Mouse (Mus musculus) adrenal gland (tissue): ENCODE results near the gene Arl6ip5.

Experiments
- intact Hi-C: fragments of 180-260 bp; cut with DNase I; formaldehyde crosslinking; loops from one replicate; pipeline ENCODE4 v1.15.1; 2025
- long read RNA-seq, 2 experiments: library from polyadenylated mRNA; unstranded; transcript quantifications; one replicate each; pipeline ENCODE4 v2.0.0; 2020; ENCODE audit warnings: borderline replicate concordance in 1 of 2; ENCODE audit not compliant: insufficient replicate concordance in 1 of 2

Arl6ip5 gene
- long read RNA-seq, experiment 1, transcript Arl6ip5-201 (3 exons, 1,442 nt) = major isoform, 22 of 23 reads
- long read RNA-seq, experiment 1, partial matches to known transcripts = 1 of 23 reads
- long read RNA-seq, experiment 1, other reads (novel, unspliced or antisense) = 0 of 23 reads
- long read RNA-seq, experiment 2, transcript Arl6ip5-201 (3 exons, 1,442 nt) = major isoform, 12 of 14 reads
- long read RNA-seq, experiment 2, partial matches to known transcripts = 0 of 14 reads
- long read RNA-seq, experiment 2, other reads (novel, unspliced or antisense) = 2 of 14 reads

DNA sequence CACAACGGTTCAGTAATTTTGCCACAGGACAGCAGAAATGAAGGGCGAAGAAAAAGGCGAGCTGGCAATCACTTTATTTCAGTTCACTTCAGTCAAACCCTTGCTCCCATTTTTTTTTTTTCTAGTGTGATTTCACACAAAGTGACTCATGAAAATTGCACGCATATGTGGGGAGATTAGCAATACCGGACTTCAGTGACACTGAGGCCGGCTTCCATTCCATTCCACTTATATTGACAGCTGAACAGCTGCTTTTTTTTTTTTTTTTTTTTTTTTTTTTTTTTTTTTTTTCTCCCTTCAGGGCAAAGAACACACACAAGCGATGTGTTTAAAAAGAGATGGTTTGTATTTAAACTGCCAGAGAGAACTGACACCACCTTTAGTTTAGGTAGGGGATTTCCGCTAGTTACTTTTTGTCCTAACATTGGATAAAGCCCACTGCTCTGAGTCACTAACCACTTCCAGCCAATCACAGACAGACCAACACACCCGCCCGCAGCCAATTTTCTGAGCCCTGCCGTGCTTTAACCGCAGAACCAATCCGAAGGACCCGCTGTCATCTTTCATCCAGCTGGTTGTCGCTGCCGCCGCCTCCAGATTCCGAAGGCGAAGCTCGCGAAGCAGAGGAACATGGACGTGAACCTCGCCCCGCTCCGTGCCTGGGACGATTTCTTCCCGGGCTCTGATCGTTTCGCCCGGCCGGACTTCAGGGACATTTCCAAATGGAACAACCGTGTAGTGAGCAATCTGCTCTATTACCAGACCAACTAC, at the start of gene Arl6ip5:
Gene Arl6ip5, plus strand, starts transcription at position 499 of the 771 bp plus-strand sequence.
- intact Hi-C loops = no loop called here

DNA sequence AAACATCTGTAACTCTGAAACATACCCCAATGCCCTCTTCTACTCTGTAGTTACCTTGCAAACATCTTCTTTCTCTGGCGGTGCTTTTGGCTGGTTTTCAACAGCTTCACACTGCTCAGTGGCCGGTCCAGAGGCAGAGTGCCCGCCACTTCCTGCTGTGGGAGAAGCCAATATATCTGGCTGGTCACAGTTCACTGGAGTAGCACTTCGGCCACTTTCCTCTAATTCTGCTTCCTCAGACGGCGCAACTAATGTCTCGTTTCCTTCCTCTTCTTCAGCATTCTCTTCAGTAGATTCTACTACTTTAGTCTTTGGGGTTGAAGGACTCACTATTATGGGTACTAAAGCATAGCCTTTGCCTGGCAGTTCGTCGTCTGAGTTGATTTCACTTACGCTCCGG, 34.8 kb upstream of the Arl6ip5 start:
- intact Hi-C loops = no loop called here

DNA sequence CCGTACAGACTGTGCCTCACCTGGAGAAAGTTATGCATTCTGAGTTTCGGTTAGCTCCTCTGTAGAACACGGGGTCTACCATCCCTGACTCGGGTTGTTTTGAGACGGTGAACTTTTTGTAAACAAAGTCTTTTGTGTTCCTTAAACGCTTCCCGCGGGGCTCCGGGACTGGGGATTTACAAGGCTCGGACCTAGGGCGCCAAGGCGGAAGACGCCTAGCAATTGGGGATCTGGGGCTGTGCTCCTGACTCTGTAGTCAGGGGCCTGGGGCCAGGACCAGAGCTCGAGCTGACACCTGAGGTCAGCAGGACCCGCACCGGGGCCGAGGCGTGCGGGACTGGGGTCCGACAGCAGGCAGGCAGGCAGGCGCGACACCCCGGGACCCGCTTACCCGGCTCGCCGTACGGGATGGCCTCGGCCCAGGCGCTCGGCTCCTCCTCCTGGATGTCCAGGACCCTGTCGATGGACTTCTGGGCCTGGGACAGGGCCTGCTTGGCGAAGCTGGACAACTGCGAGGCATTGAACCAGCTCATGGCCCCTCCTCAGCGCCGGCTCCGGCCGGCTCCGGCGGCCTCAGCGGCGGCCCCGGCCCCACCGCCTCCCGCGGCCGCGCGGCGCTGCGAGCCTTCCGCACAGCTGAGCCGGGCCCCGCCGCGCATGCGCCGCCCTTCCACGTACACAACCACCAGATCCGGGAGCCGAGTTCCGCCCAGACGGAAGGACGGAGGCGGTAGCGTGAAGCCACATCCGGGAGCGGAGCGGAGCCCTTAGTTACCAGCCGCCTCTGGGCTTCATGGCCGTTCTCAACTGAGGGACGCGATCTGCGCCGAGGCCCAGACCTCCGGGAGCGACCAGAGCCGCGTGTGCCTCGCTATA, 31.8 kb upstream of the Arl6ip5 start, which contains the start of gene Tmf1:
Gene Tmf1, minus strand, starts transcription at position 632 of the 876 bp plus-strand sequence.
- intact Hi-C loops = no loop called here

DNA sequence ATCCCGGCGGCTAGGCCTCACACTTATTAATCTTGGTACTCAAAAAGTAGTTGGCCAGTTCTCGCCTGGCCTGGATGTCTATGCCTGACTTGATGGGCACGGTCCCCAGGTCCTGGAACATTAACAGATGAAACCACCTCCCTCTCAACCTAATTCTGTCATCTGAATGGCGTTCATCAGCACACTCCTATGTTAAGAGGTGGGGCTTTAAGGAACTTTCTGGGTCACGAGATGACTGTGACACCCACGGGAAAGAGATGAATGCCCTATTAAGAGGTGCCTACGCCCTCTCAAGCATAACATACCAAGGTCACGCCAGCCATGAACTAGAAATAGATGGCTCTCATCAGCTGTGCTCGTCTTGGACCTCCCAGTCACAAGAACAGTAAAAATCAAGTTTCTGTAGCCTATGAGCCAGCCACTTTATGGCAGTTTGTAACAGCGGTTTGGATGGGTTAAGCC, 31.1 kb upstream of the Arl6ip5 start:
- intact Hi-C loops = no loop called here

DNA sequence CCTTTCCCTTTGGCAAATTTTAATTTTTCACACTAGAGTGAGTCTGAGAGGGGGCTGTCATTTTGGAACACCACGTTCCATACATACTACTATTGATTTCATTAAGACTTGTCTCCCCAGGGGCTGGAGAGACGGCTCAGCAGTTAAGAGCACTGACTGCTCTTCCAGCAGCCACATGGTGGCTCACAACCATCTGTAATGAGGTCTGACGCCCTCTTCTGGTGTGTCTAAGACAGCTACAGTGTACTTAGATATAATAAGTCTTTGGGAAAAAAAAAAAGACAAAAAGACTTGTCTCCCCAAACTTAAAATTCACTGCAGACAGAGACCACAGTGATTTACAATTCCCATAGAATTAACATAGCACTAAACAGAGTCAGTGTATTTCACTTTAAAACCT, 10.1 kb upstream of the Arl6ip5 start:
- intact Hi-C loops = no loop called here

DNA sequence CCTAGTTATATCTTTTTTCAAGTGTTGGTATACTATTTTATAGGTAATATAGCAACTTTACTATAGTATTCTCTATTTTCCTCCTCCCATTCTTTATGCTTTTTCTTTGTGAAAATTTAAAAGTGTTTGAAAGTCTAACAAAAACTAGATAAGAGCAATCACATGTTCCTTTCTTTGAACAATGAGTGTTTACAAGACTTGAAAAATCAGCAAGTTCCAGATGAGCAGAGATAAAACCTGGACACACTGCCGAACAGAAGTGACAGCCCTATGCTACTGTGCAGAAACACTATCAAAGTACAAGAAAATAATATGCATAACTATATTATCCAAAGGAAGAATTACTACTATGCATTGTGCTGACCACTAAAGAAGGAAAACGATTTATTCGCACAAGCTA, 8.0 kb upstream of the Arl6ip5 start:
- intact Hi-C loops = no loop called here

DNA sequence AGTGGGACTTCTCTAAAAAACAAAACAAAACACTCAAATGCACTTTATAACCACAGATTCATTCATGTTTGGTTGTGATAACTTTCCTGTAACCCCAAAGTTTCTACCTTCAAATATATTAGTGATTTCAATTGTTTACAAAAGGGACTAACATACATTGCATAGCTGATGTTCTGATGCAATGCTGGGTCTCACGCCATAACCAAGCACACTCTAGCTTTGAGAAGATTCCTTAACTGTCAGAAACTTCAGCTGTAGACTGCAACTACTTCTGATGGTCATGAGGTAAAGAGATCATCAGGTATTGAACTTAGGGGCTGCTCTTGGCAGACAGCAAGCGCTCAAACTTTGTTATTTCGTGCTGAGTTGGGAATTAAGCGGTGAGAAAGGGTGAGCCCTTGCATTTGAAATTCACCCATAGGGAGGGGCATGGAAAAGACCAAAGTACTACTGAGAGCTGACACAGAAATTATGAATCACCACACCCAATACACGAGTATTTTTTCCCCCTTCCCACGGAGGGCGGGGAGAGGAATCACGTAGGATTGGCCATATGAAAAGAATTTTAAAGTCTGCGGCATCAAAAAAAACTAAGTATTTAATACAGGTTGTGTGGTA, 6.1 kb upstream of the Arl6ip5 start:
- intact Hi-C loops = no loop called here

DNA sequence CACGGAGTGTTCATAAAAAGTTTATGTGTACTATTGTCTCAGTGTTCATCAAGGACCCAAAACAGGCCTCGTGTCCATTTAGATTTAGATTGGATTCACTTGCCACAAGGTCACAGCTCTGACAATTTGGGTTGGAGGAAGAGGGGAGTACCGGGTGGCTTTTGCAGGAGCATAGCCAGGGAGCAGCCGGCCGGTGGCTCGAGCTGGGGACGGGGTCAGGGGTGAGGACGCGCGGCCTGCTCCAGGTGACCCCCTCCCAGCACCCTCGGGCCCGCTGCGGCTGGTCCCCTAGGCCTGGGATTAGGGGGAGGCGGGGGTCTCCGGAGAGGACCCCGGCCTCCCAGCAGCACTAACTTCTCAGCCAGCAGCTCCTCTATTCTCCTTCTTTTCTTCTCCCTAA, 5.5 kb upstream of the Arl6ip5 start:
- intact Hi-C loops = no loop called here

DNA sequence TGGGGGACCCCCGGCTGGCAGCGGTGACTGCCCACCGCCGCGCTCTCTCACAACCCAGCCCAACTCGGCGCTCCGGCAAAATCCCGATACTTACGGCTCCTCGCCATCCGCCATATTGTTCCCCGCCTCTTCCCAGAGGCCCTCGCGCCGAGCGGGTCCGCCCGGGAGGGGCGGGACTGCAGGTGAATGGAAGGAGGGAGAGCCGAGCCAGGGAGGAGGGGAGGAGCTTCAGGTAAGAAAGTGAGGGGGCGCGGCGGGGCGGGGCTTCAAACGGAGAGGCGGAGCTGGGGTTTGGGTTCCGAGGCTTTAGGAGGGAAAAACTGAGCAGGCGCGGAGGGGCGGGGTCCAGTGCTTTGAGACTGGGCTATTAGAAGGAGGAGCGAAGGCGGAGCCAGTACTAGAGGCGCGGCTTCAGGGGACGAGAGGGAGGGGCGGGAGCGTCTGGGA, 5.0 kb upstream of the Arl6ip5 start, which contains the start of gene Uba3:
Gene Uba3, minus strand, starts transcription at position 209 of the 447 bp plus-strand sequence.
- intact Hi-C loops = no loop called here

DNA sequence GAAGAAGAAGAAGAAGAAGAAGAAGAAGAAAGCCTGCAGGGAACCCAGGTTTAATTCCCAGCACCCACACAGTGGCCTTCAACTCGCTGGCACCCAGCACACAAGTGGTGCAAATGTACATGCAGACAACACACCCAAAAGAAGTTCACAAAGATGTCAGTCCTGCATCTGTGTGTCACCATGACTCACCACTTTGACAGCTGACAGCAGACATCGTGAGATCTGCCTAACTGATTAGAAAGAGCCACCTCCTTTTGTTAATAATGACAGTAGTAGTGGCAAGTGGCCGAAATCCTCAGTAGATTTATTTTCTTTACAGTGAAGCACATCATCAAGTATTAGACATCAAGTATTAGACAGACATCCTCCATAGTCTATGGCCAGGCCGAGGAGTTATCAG, 3.4 kb upstream of the Arl6ip5 start:
- intact Hi-C loops = no loop called here

DNA sequence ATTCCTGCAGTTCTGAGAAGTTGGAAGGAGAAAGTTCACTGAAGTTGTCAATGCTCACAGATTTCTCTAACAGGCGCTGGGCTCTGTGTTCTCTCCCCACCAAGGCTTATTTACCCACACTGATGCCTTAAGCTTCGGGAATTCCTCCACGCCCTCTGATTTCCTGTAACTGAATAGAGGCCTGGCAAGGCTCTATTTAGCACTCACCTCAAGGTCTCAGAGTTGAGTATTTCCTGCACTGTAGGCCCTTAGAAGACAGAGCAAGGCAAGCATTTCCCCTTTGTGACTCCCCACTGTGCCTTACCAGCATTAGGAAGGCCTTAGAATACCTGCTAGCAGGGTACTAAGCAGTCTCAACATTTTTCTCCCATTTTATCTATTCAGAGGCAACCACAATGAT, 2.1 kb upstream of the Arl6ip5 start:
- intact Hi-C loops = no loop called here

DNA sequence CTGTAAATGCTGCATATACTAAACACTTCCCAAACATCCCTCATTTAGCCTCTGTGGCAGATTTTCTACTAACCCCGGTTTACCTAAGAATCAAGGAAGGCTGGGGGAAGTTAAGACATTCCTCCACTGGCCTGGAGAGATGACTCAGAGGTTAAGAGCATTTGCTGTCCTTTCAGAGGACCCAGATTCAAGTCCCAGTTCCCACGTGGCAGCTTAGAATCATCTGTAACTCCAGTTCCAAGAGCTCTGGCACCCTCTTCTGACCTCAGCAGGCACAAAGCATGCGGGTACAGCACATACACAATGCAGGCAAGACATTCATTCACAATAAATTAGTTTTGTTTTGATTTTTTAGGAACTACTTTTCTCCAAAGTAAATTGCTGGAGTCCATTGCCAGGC, 1.3 kb upstream of the Arl6ip5 start:
- intact Hi-C loops = no loop called here

DNA sequence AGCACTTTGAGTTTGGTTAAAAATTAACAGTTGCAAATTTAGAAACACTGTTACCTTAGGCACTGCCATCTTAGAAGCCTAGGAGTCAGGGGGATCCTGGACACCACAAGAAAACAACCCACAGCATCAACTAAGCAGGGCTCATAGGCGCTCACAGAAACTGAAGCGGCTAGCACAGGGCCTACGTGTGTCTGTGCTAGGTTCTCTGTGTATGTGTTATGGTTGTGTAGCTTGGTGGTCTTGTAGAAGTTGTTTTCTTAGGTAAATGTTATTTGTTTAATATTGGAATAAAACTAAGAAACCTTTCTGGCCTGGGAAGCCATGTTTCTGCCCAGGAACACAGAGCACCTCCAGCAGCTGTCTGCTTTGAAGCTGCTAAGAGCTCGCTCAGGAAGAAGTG, 738 bp upstream of the Arl6ip5 start:
- intact Hi-C loops = no loop called here

DNA sequence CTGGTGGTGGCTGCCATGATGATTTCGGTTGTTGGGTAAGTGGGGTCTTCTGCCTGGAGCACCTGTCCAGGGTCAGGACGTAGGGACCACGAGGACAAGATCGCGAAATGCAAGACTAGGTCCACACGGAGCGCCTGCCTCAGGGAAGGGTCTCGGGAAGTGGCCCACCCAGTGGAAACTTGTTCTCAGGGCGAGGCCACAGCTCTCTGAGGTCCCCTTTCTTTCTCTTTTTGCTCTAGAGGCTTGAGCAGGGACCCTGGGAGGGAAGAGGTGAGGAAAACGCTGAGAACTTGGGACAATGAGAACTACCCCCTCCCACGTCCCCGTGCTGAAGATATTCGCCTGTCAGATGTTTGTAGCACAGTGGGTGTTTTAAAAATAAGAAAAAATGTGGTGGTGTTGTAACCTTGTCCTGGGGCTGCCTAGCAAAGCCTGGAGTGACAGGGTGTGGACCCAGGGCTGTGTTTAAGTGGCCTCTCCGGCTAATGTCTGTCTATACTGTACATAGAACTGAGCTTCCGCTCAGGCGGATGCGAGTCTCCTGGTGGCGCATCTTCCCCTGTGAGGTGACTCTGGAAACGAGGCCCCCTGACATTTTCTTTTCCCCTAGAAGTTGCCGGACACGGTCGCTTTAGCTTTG, 593 bp downstream of the Arl6ip5 start:
- intact Hi-C loops = no loop called here

DNA sequence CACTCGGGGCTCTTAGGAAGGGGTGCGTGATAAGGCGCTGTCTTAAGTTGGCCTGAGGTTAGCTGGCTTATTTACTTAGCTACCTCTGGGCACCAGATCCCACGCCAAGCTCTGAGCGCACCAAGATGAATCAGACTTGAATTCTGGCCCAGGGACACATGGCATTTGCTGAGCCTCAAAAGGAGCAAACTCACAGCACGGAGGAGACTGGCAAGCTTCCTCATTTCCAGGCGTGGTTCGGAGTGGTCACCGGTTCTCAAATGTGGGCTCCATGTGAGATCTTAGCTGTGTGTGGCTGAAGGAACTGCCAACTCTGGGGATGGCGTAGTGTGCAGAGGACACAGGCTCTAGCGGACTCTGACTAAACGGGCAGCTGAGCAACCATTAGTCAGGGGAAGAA, 1.5 kb downstream of the Arl6ip5 start:
- intact Hi-C loops = no loop called here

DNA sequence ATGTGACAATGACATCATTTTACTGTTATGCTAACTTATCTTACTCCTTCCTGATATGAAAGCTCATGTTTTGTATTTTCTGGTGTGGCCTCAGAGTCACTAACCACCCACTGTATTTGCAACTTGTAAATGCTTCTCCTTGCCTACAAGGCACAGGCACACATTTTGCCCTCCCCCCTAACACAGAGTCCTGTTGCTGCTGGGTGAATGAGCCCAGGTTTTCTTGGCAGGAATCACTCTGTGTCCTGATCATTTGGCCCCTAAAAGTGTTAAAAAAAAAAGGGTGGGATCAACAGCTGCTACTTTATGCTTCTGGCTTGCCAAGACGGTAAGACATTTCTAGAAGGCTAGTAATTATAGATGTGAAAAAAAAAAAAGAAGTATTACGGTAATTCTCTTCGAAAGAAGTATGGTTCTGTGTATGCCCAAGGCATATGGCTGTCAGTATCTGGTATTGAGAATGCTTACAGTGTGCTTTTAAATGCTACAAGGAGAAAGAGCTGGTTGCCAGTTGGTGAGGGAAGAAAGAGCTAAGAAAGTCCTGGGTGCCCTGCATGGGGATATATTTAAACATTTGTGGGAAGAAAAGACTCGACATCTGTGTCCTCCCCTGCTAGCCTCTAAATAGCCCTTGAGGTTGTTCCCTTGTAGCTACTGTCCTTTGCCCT, 5.8 kb downstream of the Arl6ip5 start:
- intact Hi-C loops = no loop called here

DNA sequence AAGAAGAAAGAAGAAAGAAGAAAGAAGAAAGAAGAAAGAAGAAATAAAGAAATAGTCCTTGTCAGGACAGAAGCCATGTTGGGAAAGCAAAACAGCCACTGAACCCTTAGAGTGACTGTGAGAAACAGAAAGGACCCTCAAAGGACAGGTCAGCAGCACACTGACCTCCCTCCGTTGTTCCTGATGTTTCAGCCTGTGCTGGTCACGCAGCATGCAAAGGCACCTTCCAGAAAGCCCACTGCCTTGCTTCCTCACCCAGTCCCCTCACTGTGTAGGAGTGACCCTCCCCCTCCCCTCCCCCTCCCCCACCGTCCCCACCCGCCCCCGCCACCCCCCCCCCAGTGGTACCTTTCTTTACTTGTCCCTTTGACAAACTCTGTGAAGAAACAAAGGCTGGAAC, 10.2 kb downstream of the Arl6ip5 start:
- intact Hi-C loops = no loop called here

DNA sequence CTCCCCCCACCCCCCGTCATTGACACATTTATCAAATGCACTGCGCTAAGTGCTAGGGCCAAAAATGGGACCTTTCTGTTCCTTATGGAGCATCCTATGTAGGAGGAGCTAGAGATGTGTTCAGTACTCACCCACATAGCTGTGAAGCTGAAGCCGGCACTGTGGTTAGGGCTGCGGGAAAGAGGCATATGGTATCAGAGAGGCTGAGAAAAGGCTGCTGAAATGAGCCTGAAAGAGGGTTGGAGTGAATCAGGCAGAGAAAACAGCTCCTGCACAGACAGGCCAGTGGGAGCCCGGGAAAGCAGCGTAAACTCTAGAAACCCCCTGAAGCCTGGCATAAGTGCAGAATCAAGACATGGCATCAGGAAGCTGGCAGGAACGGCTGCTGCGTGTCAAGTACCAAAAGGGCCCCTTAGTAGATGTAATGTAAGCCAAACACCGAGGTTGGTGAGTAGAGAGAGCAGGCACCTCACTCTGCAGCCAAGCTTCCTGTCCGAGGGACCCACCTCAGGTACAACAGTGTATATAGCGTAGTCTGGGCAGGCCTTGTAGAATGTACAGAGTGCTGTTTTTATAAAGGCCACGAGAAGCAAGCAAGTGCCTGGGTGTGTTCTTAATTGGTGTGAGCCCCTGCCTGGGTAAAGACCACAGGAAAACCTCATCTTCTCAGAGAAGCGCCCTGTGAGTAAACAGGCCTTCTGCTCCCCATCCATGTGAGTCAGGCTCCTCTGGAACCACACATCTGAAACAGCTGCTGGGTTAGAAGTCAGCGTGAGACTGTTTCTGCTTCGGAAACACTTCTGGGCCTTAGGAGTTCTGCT, 10.9 kb downstream of the Arl6ip5 start:
- intact Hi-C loops = no loop called here

DNA sequence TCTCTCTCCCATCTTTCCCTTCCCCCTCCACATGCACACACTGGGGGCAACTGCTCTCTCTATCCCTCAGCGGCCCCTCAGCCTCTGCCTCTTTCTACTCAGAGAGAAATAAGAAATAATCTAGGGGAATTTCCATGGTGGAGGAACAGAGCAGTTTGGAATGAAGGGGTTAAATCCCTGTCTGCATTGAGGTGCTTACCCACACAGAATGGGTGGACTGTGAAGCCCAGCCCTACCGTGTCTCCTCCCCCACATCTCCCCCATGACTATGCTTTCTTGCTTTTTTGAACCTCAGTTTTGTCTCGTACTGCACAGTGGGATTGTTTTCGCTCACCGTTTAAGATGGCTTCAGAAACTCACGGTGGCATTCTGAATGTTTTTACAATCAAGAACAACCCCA, 11.8 kb downstream of the Arl6ip5 start:
- intact Hi-C loops = no loop called here
